Mouse (Mus musculus) MEL (cell line): Measurements from ENCODE around the gene Tmem116. TPM values are rescaled to one million over a fixed set of nuclear protein-coding genes. Genes with fewer than 3 reads are reported as not detected.

Experiments
- DNase-seq: peaks from one replicate; pipeline ENCODE4 v3.0.0; 2011; ENCODE audit warnings: low read depth, low spot score
- H3K27ac ChIP-seq: 2 replicates; pipeline ENCODE4 v1.5.1; 2012; ENCODE audit warnings: low read depth, mild to moderate bottlenecking, control low read depth, low read length, moderate library complexity; ENCODE audit not compliant: control insufficient read depth
- H3K27me3 ChIP-seq, 2 experiments: fragments of 150-350 bp in 1 of 2; sonication (generic) in 1 of 2; 2 replicates each; pipeline ENCODE4 v1.6.1; 2012; ENCODE audit warnings: low read length in 2 of 2, mild to moderate bottlenecking in 2 of 2, improper control_type of control experiment in 1 of 2, moderate library complexity in 1 of 2; ENCODE audit not compliant: insufficient read depth in 2 of 2, control insufficient read depth in 1 of 2
- H3K36me3 ChIP-seq, 2 experiments: 2 replicates each; pipeline ENCODE4 v1.6.1; 2012 to 2014; ENCODE audit warnings: low read length in 2 of 2, improper control_type of control experiment in 1 of 2, inconsistent platforms in 1 of 2, mild to moderate bottlenecking in 1 of 2; ENCODE audit not compliant: insufficient read depth in 2 of 2, control insufficient read depth in 1 of 2
- H3K4me1 ChIP-seq, 2 experiments: fragments of 150-350 bp in 1 of 2; sonication (generic) in 1 of 2; 2 replicates each; pipeline ENCODE4 v1.6.1; 2012; ENCODE audit warnings: low read length in 2 of 2, improper control_type of control experiment in 1 of 2, mild to moderate bottlenecking in 1 of 2; ENCODE audit not compliant: insufficient read depth in 2 of 2, control insufficient read depth in 1 of 2
- H3K4me3 ChIP-seq, 2 experiments: fragments of 150-350 bp in 1 of 2; sonication (generic) in 1 of 2; 2 replicates each; pipeline ENCODE4 v1.5.1; 2012; ENCODE audit warnings: low read depth in 2 of 2, low read length in 2 of 2, mild to moderate bottlenecking in 2 of 2, moderate library complexity in 2 of 2, control low read depth in 1 of 2, improper control_type of control experiment in 1 of 2; ENCODE audit not compliant: control insufficient read depth in 1 of 2, insufficient read depth in 1 of 2
- H3K79me2 ChIP-seq: 2 replicates; pipeline ENCODE4 v1.6.1; 2012; ENCODE audit warnings: mild to moderate bottlenecking, low read length, moderate library complexity; ENCODE audit not compliant: control insufficient read depth, poor library complexity, insufficient read depth
- H3K9ac ChIP-seq: 2 replicates; pipeline ENCODE4 v1.6.1; 2012; ENCODE audit warnings: low read depth, mild to moderate bottlenecking, control low read depth, low read length, moderate library complexity; ENCODE audit not compliant: control insufficient read depth, poor library complexity, severe bottlenecking
- H3K9me3 ChIP-seq: fragments of 150-350 bp; sonication (generic); replicated peaks from 2 replicates; pipeline ENCODE4 v1.6.1; 2012; ENCODE audit warnings: mild to moderate bottlenecking, low read length, improper control_type of control experiment, moderate library complexity; ENCODE audit not compliant: insufficient read depth
- BHLHE40 ChIP-seq: IDR thresholded peaks from 2 replicates; pipeline ENCODE4 v1.6.1; 2012; ENCODE audit warnings: low read depth, mild to moderate bottlenecking, inconsistent platforms, low read length, improper control_type of control experiment, borderline replicate concordance
- CHD2 ChIP-seq: IDR thresholded peaks from 2 replicates; pipeline ENCODE4 v1.6.1; 2011; ENCODE audit warnings: low read length, improper control_type of control experiment
- CTCF ChIP-seq, 3 experiments: IDR thresholded peaks in 2 of 3; conservative IDR thresholded peaks in 1 of 3; 2 replicates each; pipeline ENCODE4 v1.5.1; 2011 to 2012; ENCODE audit warnings: low read length in 3 of 3, low read depth in 2 of 3, mild to moderate bottlenecking in 2 of 3, improper control_type of control experiment in 1 of 3, inconsistent platforms in 1 of 3, mixed read lengths in 1 of 3, moderate library complexity in 1 of 3; ENCODE audit not compliant: control insufficient read depth in 1 of 3, insufficient read depth in 1 of 3, poor library complexity in 1 of 3, severe bottlenecking in 1 of 3
- E2F4 ChIP-seq: IDR thresholded peaks from 2 replicates; pipeline ENCODE4 v1.6.1; 2011; ENCODE audit warnings: low read depth, low read length, improper control_type of control experiment, borderline replicate concordance
- ELF1 ChIP-seq: IDR thresholded peaks from 2 replicates; pipeline ENCODE4 v1.6.1; 2014; ENCODE audit warnings: low read depth, mild to moderate bottlenecking, inconsistent platforms, low read length, improper control_type of control experiment, moderate library complexity
- EP300 ChIP-seq, 2 experiments: IDR thresholded peaks; 2 replicates each; pipeline ENCODE4 v1.6.1; 2011; ENCODE audit warnings: improper control_type of control experiment in 2 of 2, low read length in 2 of 2, low read depth in 1 of 2, mild to moderate bottlenecking in 1 of 2
- KAT2A ChIP-seq: conservative IDR thresholded peaks from 2 replicates; pipeline ENCODE4 v1.6.1; 2012; ENCODE audit warnings: low read depth, low read length, improper control_type of control experiment, inconsistent platforms
- MAX ChIP-seq: IDR thresholded peaks from 2 replicates; pipeline ENCODE4 v1.6.1; 2011; ENCODE audit warnings: low read length, improper control_type of control experiment
- MXI1 ChIP-seq: IDR thresholded peaks from 2 replicates; pipeline ENCODE4 v1.6.1; 2011; ENCODE audit warnings: mild to moderate bottlenecking, low read depth, low read length, improper control_type of control experiment
- MYC ChIP-seq: IDR thresholded peaks from 2 replicates; pipeline ENCODE4 v1.6.1; 2011; ENCODE audit warnings: low read depth, mild to moderate bottlenecking, low read length, improper control_type of control experiment, moderate library complexity
- NELFE ChIP-seq: IDR thresholded peaks from 2 replicates; pipeline ENCODE4 v1.6.1; 2011; ENCODE audit warnings: low read depth, low read length, improper control_type of control experiment
- SIN3A ChIP-seq: IDR thresholded peaks from 2 replicates; pipeline ENCODE4 v1.6.1; 2012; ENCODE audit warnings: low read length, improper control_type of control experiment, inconsistent platforms
- UBTF ChIP-seq: IDR thresholded peaks from 2 replicates; pipeline ENCODE4 v1.6.1; 2012; ENCODE audit warnings: low read depth, mild to moderate bottlenecking, inconsistent platforms, low read length, improper control_type of control experiment, moderate library complexity, borderline replicate concordance; ENCODE audit not compliant: insufficient read depth
- USF2 ChIP-seq, 2 experiments: IDR thresholded peaks; 2 replicates each; pipeline ENCODE4 v1.6.1; 2011 to 2012; ENCODE audit warnings: improper control_type of control experiment in 2 of 2, low read length in 2 of 2, borderline replicate concordance in 1 of 2, inconsistent platforms in 1 of 2, low read depth in 1 of 2, mild to moderate bottlenecking in 1 of 2; ENCODE audit not compliant: insufficient read depth in 1 of 2
- ZMIZ1 ChIP-seq: IDR thresholded peaks from 2 replicates; pipeline ENCODE4 v1.6.1; 2012; ENCODE audit warnings: low read depth, mild to moderate bottlenecking, inconsistent platforms, low read length, improper control_type of control experiment, moderate library complexity
- polyA plus RNA-seq, 2 experiments: library from polyadenylated mRNA; stranded (reverse) in 1 of 2; unstranded in 1 of 2; fragments of >175 nt in 1 of 2; fragments of >200 nt in 1 of 2; gene quantifications; 2 replicates each; pipeline versions ENCODE4 v1.2.1 to v1.2.4; 2012; ENCODE audit warnings: low replicate concordance in 2 of 2, low read depth in 1 of 2; ENCODE audit not compliant: insufficient read length in 2 of 2, insufficient read depth in 1 of 2, missing spikeins in 1 of 2
- total RNA-seq: library from RNA; depleted of rRNA; stranded (reverse); fragments of 300-350 nt; gene quantifications from 2 replicates; pipeline ENCODE4 v1.2.3, GENCODE M21; 2012

The Tmem116 gene
- total and polyA plus RNA-seq, 3 experiments: 1.7 to 2.6 TPM; not detected in 1

DNA sequence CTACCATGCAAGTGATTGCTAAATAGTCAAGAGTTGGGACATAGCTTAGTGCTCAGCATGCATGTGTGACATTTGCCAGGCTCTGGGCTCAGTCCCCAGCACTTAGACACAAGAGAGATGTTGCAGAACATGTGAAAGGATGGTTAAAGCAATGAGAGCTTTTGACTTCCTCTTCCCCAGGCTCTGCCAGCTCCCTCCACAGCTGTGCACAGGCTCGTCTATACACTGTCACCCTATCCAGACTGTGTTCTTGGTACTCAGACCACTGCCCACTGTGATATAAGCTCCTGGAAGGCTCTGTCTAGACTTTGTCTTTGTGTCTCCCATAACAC lies 10.4 kb downstream of the Tmem116 start:
- Histone ChIP-seq H3K9ac (no peak overlapping the region), H3K4me3 (no peak overlapping the region), H3K9me3 (no peaks in the 10 kb centered on the region)
- TF ChIP-seq MAX (no peak), EP300 (IDR thresholded peaks at IDR 0.05; ENCODE audit: low read depth in 1 of 2, low read length in 2 of 2) (no peak), SIN3A (peak; percentile 24; the same call in 1 of the 2 replicates), MYC (peak; percentile 14; the same call in 1 of the 2 replicates), USF2 (IDR thresholded peaks at IDR 0.05; ENCODE audit: borderline replicate concordance in 1 of 2, insufficient read depth in 1 of 2, low read depth in 1 of 2, low read length in 2 of 2) (no peak), MXI1 (0 out of 2 replicates have a peak, but pooled peaks have one; percentile 9)
- TF ChIP-seq, all 39 proteins: peak for 3
- peak overlapping the region; percentile 9 for H3K27ac ChIP-seq
- peaks cover 0 to 10% of the 10 kb centered on the region in 2 experiments; a peak in 3 of 4 replicates for H3K4me1 ChIP-seq
- peaks cover 0 to 16% of the 10 kb centered on the region in 2 experiments; a peak in 2 of 4 replicates for H3K36me3 ChIP-seq
- H3K79me2 ChIP-seq: no peaks in the 10 kb centered on the region
- H3K27me3 ChIP-seq: no peaks in the 10 kb centered on the region
- DNase-seq: peak; percentile 70

GRCm38 (mm10) chr5:121462967-121463366 lies 11.3 kb downstream of the Tmem116 start:
- H3K9ac ChIP-seq: no peak overlapping the region

GRCm38 (mm10) chr5:121463601-121464250 lies 12.0 kb downstream of the Tmem116 start:
- H3K9ac ChIP-seq: no peak overlapping the region
- H3K27ac ChIP-seq: no peak overlapping the region
- TF ChIP-seq UBTF (no peak), NELFE (no peak), CHD2 (no peak), CTCF (IDR thresholded peaks at IDR 0.05 in 2 of 3, conservative IDR thresholded peaks at IDR 0.05 in 1 of 3; ENCODE audit: control insufficient read depth in 1 of 3, insufficient read depth in 1 of 3, low read depth in 2 of 3, low read length in 3 of 3, poor library complexity in 1 of 3, severe bottlenecking in 1 of 3) (no peak), ZMIZ1 (no peak)

More at GRCm38 (mm10) chr5:121462967-121463366, 11.3 kb downstream of the Tmem116 start:
- H3K27me3 ChIP-seq: no peaks in the 10 kb centered on the region
- H3K4me3 ChIP-seq: no peak overlapping the region
- peaks cover 0 to 16% of the 10 kb centered on the region in 2 experiments; a peak in 2 of 4 replicates for H3K36me3 ChIP-seq
- no peaks in the 10 kb centered on the region for H3K79me2 ChIP-seq
- DNase-seq: no peak
- no peak overlapping the region for H3K27ac ChIP-seq
- no peaks in the 10 kb centered on the region for H3K9me3 ChIP-seq
- peaks cover 0 to 10% of the 10 kb centered on the region in 2 experiments; a peak in 3 of 4 replicates for H3K4me1 ChIP-seq
- TF ChIP-seq KAT2A (no peak), E2F4 (no peak), BHLHE40 (no peak), ELF1 (no peak)

More at GRCm38 (mm10) chr5:121463601-121464250, 12.0 kb downstream of the Tmem116 start:
- Histone ChIP-seq H3K4me1 (peaks cover 0 to 10% of the 10 kb centered on the region in 2 experiments; a peak in 3 of 4 replicates), H3K27me3 (no peaks in the 10 kb centered on the region), H3K36me3 (peaks cover 0 to 16% of the 10 kb centered on the region in 2 experiments; a peak in 2 of 4 replicates), H3K4me3 (no peak overlapping the region), H3K79me2 (no peaks in the 10 kb centered on the region), H3K9me3 (no peaks in the 10 kb centered on the region)
- DNase-seq: no peak
